Mouse (Mus musculus) ES-E14 (cell line): ENCODE data around the gene Mfn1. TPM values are rescaled to one million over a fixed set of nuclear protein-coding genes. Genes with fewer than 3 reads are reported as not detected.

Source experiments
- DNase-seq: peaks from one replicate; pipeline ENCODE4 v3.0.0-alpha.2; 2013; ENCODE audit warnings: low read depth, low spot score
- H3K27ac ChIP-seq: 2 replicates; pipeline ENCODE4 v1.5.1; 2012; ENCODE audit warnings: low read depth, mild to moderate bottlenecking, low read length, moderate library complexity, mixed read lengths; ENCODE audit not compliant: poor library complexity, insufficient read depth, severe bottlenecking
- H3K36me3 ChIP-seq: 2 replicates; pipeline ENCODE4 v1.6.1; 2012; ENCODE audit warnings: mild to moderate bottlenecking, low read length, moderate library complexity, mixed read lengths; ENCODE audit not compliant: control insufficient read depth, poor library complexity, insufficient read depth, severe bottlenecking
- H3K4me1 ChIP-seq, 2 experiments: fragments of 150-350 bp in 1 of 2; sonication (generic) in 1 of 2; 2 replicates each; pipeline ENCODE4 v1.6.1; 2012; ENCODE audit warnings: low read length in 2 of 2, mild to moderate bottlenecking in 1 of 2, mixed read lengths in 1 of 2; ENCODE audit not compliant: control insufficient read depth in 2 of 2, insufficient read depth in 2 of 2, poor library complexity in 1 of 2
- H3K4me3 ChIP-seq, 2 experiments: fragments of 150-350 bp in 1 of 2; sonication (generic) in 1 of 2; 2 replicates each; pipeline ENCODE4 v1.5.1; 2012; ENCODE audit warnings: low read length in 2 of 2, low read depth in 1 of 2, mild to moderate bottlenecking in 1 of 2, mixed read lengths in 1 of 2; ENCODE audit not compliant: insufficient read depth in 1 of 2, poor library complexity in 1 of 2, severe bottlenecking in 1 of 2
- H3K9ac ChIP-seq: 2 replicates; pipeline ENCODE4 v1.6.1; 2012; ENCODE audit warnings: low read depth, mild to moderate bottlenecking, low read length, mixed read lengths; ENCODE audit not compliant: poor library complexity, insufficient read depth, severe bottlenecking
- H3K9me3 ChIP-seq: fragments of 150-350 bp; sonication (generic); 2 replicates; pipeline ENCODE4 v1.6.1; 2012; ENCODE audit warnings: low read depth, mild to moderate bottlenecking, low read length; ENCODE audit not compliant: control insufficient read depth, insufficient read depth
- CHD2 ChIP-seq: IDR thresholded peaks from 2 replicates; pipeline ENCODE4 v1.6.1; 2014; ENCODE audit warnings: mild to moderate bottlenecking, low read depth, low read length, inconsistent platforms
- HCFC1 ChIP-seq: IDR thresholded peaks from 2 replicates; pipeline ENCODE4 v1.6.1; 2012; ENCODE audit warnings: low read length, inconsistent platforms, borderline replicate concordance; ENCODE audit not compliant: insufficient read depth
- MAFK ChIP-seq: IDR thresholded peaks from 2 replicates; pipeline ENCODE4 v1.6.1; 2014; ENCODE audit warnings: mild to moderate bottlenecking, low read depth, low read length, inconsistent platforms; ENCODE audit not compliant: insufficient read depth
- ZC3H11A ChIP-seq: IDR thresholded peaks from 2 replicates; pipeline ENCODE4 v1.6.1; 2012; ENCODE audit warnings: low read depth, mild to moderate bottlenecking, inconsistent platforms, low read length, borderline replicate concordance
- ZNF384 ChIP-seq: IDR thresholded peaks from 2 replicates; pipeline ENCODE4 v1.6.1; 2012; ENCODE audit warnings: low read depth, low read length, inconsistent platforms
- in situ Hi-C, 2 experiments: fragments of 600-800 bp; cut with MboI; formaldehyde crosslinking; loops; one replicate each; pipeline ENCODE4 v1.15.1; 2025; ENCODE audit warnings: low sequenced_read_pairs in 2 of 2, inconsistent platforms in 1 of 2; ENCODE audit not compliant: unreplicated experiment in 2 of 2
- total RNA-seq: library from RNA; depleted of rRNA; stranded (reverse); fragments of 300-350 nt; gene quantifications from 2 replicates; pipeline ENCODE4 v1.2.3, GENCODE M21; 2012

Mfn1 gene
- total RNA-seq, 1 experiment, result 35.1 TPM

DNA sequence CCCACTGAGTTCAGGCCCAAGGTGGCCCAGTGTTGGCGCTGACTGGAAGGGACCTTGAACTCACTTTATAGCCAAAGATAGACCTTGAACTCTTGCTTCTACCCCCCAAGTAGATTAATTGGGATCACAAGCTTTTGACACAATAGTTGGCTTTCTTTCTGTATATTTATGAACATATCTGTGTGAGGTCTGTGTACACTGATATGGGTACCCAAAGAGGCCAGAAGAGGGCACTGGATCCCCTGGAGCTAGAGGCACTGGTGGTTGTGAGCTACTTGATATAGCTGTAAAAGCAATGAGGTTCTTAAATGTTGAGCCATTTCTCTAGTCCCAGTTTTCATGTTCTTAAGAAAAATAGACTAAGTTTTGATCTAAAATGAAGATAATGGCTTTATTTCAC lies 23.8 kb downstream of the Mfn1 start:
- DNase-seq, result no peak
- peaks cover 3% of the 10 kb centered on the region; the same call in 1 of the 2 replicates for H3K36me3 ChIP-seq
- in situ Hi-C loops, result no loop called here

DNA sequence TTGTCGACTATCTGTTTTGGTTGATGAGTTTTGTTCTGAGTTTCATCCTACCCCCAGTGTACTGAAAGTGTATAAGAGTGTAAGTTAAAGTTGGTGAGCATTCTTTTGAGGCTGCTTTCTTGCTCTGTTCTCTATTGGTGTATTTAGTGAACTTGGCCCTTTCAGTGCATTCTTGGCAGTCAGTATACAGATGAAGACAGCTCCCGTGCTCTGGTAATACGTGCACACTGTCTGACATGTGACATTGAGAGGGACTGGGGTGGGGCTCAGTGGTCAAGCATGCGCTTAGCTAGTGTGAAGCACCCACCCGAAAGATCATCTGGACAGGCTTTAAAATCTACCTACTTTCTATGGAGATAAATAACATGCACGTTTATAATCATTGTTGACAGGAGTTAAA lies 34.1 kb downstream of the Mfn1 start:
- TF ChIP-seq HCFC1 (no peak), ZNF384 (no peak), ZC3H11A (no peak), MAFK (no peak), CHD2 (no peak)
- no peak overlapping the region for H3K4me3 ChIP-seq
- H3K36me3 ChIP-seq, result peaks cover 6% of the 10 kb centered on the region
- H3K9me3 ChIP-seq, result no peaks in the 10 kb centered on the region
- no peaks in the 10 kb centered on the region for H3K4me1 ChIP-seq
- in situ Hi-C loops, result no loop called here
- no peak overlapping the region for H3K9ac ChIP-seq
- H3K27ac ChIP-seq, result no peak overlapping the region
- no peak for DNase-seq

More for the DNA sequence above, 23.8 kb downstream of the Mfn1 start:
- H3K4me3 ChIP-seq, result no peak overlapping the region
- TF ChIP-seq ZNF384 (no peak), MAFK (no peak), HCFC1 (no peak), ZC3H11A (no peak), CHD2 (no peak)
- H3K27ac ChIP-seq, result no peak overlapping the region
- no peaks in the 10 kb centered on the region for H3K9me3 ChIP-seq
- no peak overlapping the region for H3K9ac ChIP-seq
- no peaks in the 10 kb centered on the region for H3K4me1 ChIP-seq

DNA sequence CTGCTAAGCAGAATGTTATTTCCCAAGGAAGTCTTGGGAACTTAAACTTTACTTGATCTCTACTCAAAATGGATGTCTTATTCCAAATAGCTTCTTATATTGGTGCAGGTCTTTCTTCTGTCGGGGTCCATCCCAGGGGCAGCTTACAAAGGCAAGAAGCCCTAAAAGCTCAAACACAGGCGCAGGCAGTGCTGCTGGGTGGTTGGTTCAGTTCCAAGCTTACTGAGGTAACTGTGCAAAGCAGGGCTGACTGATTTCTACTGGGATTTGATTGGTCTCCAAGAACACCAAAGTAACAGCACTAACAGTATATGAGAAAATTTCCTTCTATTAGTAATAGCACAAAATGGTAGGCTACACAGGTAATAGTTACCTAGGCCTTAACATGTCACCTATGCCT lies 43.8 kb downstream of the Mfn1 start:
- DNase-seq, result no peak
- in situ Hi-C loops, result no loop called here

DNA sequence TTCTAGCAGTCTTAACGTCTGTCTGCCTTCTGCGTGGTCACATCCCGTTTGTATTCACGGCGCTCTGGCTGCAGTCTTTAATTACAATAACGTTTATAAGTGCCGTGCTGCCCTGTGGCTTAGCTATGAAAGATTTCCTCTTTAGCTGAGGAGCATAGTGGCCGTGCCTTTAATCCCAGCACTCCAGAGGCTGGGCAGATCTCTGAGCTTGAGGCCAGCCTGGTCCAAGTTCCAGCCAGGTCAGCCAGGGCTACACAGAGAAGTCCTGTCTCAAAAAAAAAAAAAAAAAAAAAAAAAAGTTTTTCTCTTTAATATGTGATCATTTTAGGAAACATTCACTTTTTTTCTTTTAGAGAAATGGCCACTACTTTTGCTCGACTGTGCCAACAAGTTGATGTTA lies 44.6 kb downstream of the Mfn1 start:
- no peak for DNase-seq
- H3K9ac ChIP-seq, result no peak overlapping the region
- H3K9me3 ChIP-seq, result no peaks in the 10 kb centered on the region
- H3K27ac ChIP-seq, result no peak overlapping the region
- peaks cover 4 to 15% of the 10 kb centered on the region in 2 experiments; a peak in 2 of 4 replicates for H3K4me1 ChIP-seq
- TF ChIP-seq CHD2, result no peak
- no peak for TF ChIP-seq ZNF384
- H3K4me3 ChIP-seq, result no peak overlapping the region
- peaks cover 2% of the 10 kb centered on the region; the same call in 1 of the 2 replicates for H3K36me3 ChIP-seq
- in situ Hi-C loops, result no loop called here

More for the DNA sequence above, 43.8 kb downstream of the Mfn1 start:
- no peak overlapping the region for H3K4me3 ChIP-seq
- H3K27ac ChIP-seq, result no peak overlapping the region
- TF ChIP-seq CHD2 (no peak), ZNF384 (no peak), HCFC1 (no peak), ZC3H11A (no peak), MAFK (no peak)
- no peak overlapping the region for H3K9ac ChIP-seq
- peaks cover 6% of the 10 kb centered on the region; the same call in 1 of the 2 replicates for H3K36me3 ChIP-seq
- H3K9me3 ChIP-seq, result no peaks in the 10 kb centered on the region
- H3K4me1 ChIP-seq, result peaks cover 3 to 15% of the 10 kb centered on the region in 2 experiments; a peak in 2 of 4 replicates

DNA sequence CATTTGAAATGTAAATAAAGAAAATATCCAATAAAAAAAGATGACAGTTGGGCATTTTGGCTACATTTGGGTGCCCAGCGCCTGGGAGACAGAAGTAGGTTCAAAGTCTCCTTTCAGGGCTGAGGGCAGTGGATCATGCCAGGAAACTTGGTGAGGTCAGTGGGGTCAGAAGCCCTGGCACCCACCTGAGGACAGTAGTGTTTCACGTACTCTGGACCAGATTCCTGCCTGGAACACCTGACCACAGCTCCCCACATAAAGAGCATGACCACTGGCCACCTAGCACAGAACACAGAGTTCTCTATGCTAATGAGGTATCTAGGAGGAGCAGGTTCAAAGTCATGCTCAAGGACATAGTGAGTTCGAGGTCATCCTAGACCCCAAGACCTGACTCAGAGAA lies 45.9 kb downstream of the Mfn1 start:
- Histone ChIP-seq H3K4me1 (peaks cover 4 to 15% of the 10 kb centered on the region in 2 experiments; a peak in 2 of 4 replicates), H3K9me3 (no peaks in the 10 kb centered on the region), H3K9ac (no peak overlapping the region), H3K36me3 (no peaks in the 10 kb centered on the region; the same call in 1 of the 2 replicates), H3K4me3 (no peak overlapping the region), H3K27ac (no peak overlapping the region)
- no peak for TF ChIP-seq MAFK
- DNase-seq, result no peak
- in situ Hi-C loops, result no loop called here
